8 mouse cellular contexts compared by ENCODE assay signal in the genomic region with DNA sequence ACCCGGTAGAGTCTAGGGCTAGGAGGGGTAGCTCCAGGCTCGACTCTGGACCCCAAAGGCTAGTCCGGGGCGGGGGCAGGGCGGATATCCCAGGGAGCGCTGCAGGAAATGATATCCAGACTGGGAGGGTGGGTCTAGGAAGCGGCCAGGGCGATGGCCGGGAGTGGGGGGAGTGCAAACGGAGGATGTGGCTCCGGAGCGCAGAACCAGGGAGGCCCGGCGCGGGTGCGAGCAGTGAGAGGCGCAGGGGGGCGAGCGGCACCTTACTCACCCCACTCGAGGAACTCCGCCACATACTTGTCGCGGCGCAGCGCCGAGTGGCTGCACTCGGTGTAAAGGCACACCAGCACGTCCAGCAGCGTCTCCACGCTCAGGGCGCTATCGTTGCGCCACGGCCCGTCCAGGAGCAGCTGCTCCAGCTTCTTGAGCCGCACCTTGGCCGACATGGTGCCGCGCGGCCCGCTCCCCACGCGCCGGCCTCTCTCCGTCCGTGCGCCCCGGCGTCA. TPM values are rescaled to one million over a fixed set of nuclear protein-coding genes. Genes with fewer than 3 reads are reported as not detected.
DNase-seq lines count a peak whose midpoint lies in the region; ATAC-seq and TF ChIP-seq lines count a peak whose summit lies in the region.

No protein-coding gene starts in this region.

- no peak; the same call in 1 of the 2 replicates for TF ChIP-seq POLR2A in testis, adult 2 months (IDR thresholded peaks at IDR 0.05; ENCODE audit: control insufficient read depth, low read depth, low read length)

- H3K27me3 ChIP-seq in testis, adult 2 months (ENCODE audit: control insufficient read depth, insufficient read depth, low read length) = no peaks in the 10 kb centered on the region
- no peaks in the 10 kb centered on the region for H3K27me3 ChIP-seq in hindbrain, embryonic 15.5 days
- no peaks in the 10 kb centered on the region; the same call in 1 of the 2 replicates for H3K27me3 ChIP-seq in limb, embryonic 15.5 days
- no peaks in the 10 kb centered on the region for H3K27me3 ChIP-seq in midbrain, embryonic 13.5 days

- H3K27ac ChIP-seq in testis, adult 2 months (ENCODE audit: control insufficient read depth, insufficient read depth, low read depth, low read length) = peak overlapping the region; percentile 82
- peak overlapping the region; percentile 99 for H3K27ac ChIP-seq in gastrocnemius, adult 2 months
- peak overlapping the region; percentile 94 for H3K27ac ChIP-seq in hindbrain, embryonic 15.5 days (replicated peaks)
- peak overlapping the region; percentile 91 for H3K27ac ChIP-seq in limb, embryonic 15.5 days
- H3K27ac ChIP-seq in midbrain, embryonic 13.5 days = peak overlapping the region; percentile 96

- TF ChIP-seq CTCF in testis, adult 2 months (IDR thresholded peaks at IDR 0.05; ENCODE audit: control insufficient read depth, insufficient read depth, insufficient replicate concordance, low read depth, low read length) = no peak
- TF ChIP-seq CTCF in gastrocnemius, adult 2 months (IDR thresholded peaks at IDR 0.05) = no peak

- H3K9me3 ChIP-seq in hindbrain, embryonic 15.5 days = no peaks in the 10 kb centered on the region
- H3K9me3 ChIP-seq in limb, embryonic 15.5 days = no peaks in the 10 kb centered on the region
- no peaks in the 10 kb centered on the region for H3K9me3 ChIP-seq in midbrain, embryonic 13.5 days

- peak overlapping the region; percentile 97 for H3K4me3 ChIP-seq in testis, adult 2 months (ENCODE audit: control insufficient read depth, low read depth, low read length)
- peak overlapping the region; percentile 77 for H3K4me3 ChIP-seq in gastrocnemius, adult 2 months
- H3K4me3 ChIP-seq in hindbrain, embryonic 15.5 days = peak overlapping the region; percentile 82
- H3K4me3 ChIP-seq in limb, embryonic 15.5 days = peak overlapping the region; percentile 95
- H3K4me3 ChIP-seq in midbrain, embryonic 13.5 days (replicated peaks) = peak overlapping the region; percentile 96

- peak overlapping the region; percentile 89 for H3K9ac ChIP-seq in hindbrain, embryonic 15.5 days
- peak overlapping the region; percentile 87 for H3K9ac ChIP-seq in limb, embryonic 15.5 days
- H3K9ac ChIP-seq in midbrain, embryonic 13.5 days (replicated peaks) = peak overlapping the region; percentile 97

- H3K4me1 ChIP-seq in testis, adult 2 months (ENCODE audit: control insufficient read depth, insufficient read depth, low read length) = peaks cover 15% of the 10 kb centered on the region
- H3K4me1 ChIP-seq in hindbrain, embryonic 15.5 days (replicated peaks) = peaks cover 33% of the 10 kb centered on the region
- peaks cover 33% of the 10 kb centered on the region for H3K4me1 ChIP-seq in limb, embryonic 15.5 days
- H3K4me1 ChIP-seq in midbrain, embryonic 13.5 days (replicated peaks) = peaks cover 34% of the 10 kb centered on the region

- no peaks in the 10 kb centered on the region for H3K36me3 ChIP-seq in testis, adult 2 months (ENCODE audit: control insufficient read depth, insufficient read depth, low read length)
- no peaks in the 10 kb centered on the region for H3K36me3 ChIP-seq in hindbrain, embryonic 15.5 days
- no peaks in the 10 kb centered on the region for H3K36me3 ChIP-seq in limb, embryonic 15.5 days
- no peaks in the 10 kb centered on the region for H3K36me3 ChIP-seq in midbrain, embryonic 13.5 days

- peak overlapping the region; percentile 62 for H3K4me2 ChIP-seq in hindbrain, embryonic 15.5 days
- peak overlapping the region; percentile 87 for H3K4me2 ChIP-seq in limb, embryonic 15.5 days
- peak overlapping the region; percentile 95 for H3K4me2 ChIP-seq in midbrain, embryonic 13.5 days (replicated peaks)

- WGBS in hindbrain, embryonic 15.5 days = 0% methylated on average over 49 of the region's 49 CpGs
- WGBS in limb, embryonic 15.5 days = under 1% methylated on average over 49 of the region's 49 CpGs
- WGBS in midbrain, embryonic 13.5 days = under 1% methylated on average over 49 of the region's 49 CpGs

- intact Hi-C loops in gastrocnemius, adult 2 months (cut with DNase I) = no loop called here

- DNase-seq in testis, postnatal 14 days (ENCODE audit: low spot score) = no peak
- peak; percentile 45 for DNase-seq in cerebellum, adult 8-10 months
- DNase-seq in gastrocnemius, adult 2 months = peak; percentile 79

- ATAC-seq in hindbrain, embryonic 15.5 days (ENCODE audit: low FRiP score, low read depth) = peak; percentile 10; the same call in 1 of the 2 replicates
- ATAC-seq in limb, embryonic 15.5 days (ENCODE audit: insufficient number of reproducible peaks, low FRiP score, low TSS enrichment, low read depth) = peak; percentile 11; the same call in 1 of the 2 replicates
- ATAC-seq in midbrain, embryonic 13.5 days = no peak; the same call in none of the 2 replicates
- ATAC-seq in activated CD4-positive, CD25-positive, alpha-beta regulatory T cell, adult 4 months = no peak

RNA-seq across cellular contexts. Expression of gene Cdc42bpb, which starts 0.6 kb away (rescaled TPM):
- 55.3 and 56.8 TPM in 2 replicates for polyA plus RNA-seq in testis, adult 2 months (2012; rRNA removed)
- 10 to 100 TPM; 16.3 to 24.3 TPM for total RNA-seq in gastrocnemius, adult 2 months (2021)
- 41.2 and 42.4 TPM in 2 replicates for polyA plus RNA-seq in hindbrain, embryonic 15.5 days (2015; fragmentation: Nextera tagmentation; extraction: Ambion mirVana)
- 26.4 and 33.5 TPM in 2 replicates for polyA plus RNA-seq in limb, embryonic 15.5 days (2015; fragmentation: Nextera tagmentation; extraction: Ambion mirVana)
- polyA plus RNA-seq in midbrain, embryonic 13.5 days (2015; fragmentation: Nextera tagmentation; extraction: Ambion mirVana) = 37.7 and 39.8 TPM in 2 replicates
- polyA plus RNA-seq in activated CD4-positive, CD25-positive, alpha-beta regulatory T cell, adult 4 months (2017; shearing (Covaris generic)) = under 1 TPM; 0.25 to 0.27 TPM

RNA-seq across cellular contexts. Expression of gene Lbhd2, which starts 29.7 kb away (rescaled TPM):
- polyA plus RNA-seq in testis, adult 2 months (2012; rRNA removed) = 0.72 and 1.3 TPM in 2 replicates
- not detected for total RNA-seq in gastrocnemius, adult 2 months (2021)
- polyA plus RNA-seq in hindbrain, embryonic 15.5 days (2015; fragmentation: Nextera tagmentation; extraction: Ambion mirVana) = 1.6 and 1.9 TPM in 2 replicates
- 12.4 and 13.2 TPM in 2 replicates for polyA plus RNA-seq in limb, embryonic 15.5 days (2015; fragmentation: Nextera tagmentation; extraction: Ambion mirVana)
- polyA plus RNA-seq in midbrain, embryonic 13.5 days (2015; fragmentation: Nextera tagmentation; extraction: Ambion mirVana) = 0.32 TPM in 1 of 2 replicates, not detected in the other
- polyA plus RNA-seq in activated CD4-positive, CD25-positive, alpha-beta regulatory T cell, adult 4 months (2017; shearing (Covaris generic)) = not detected

RNA-seq across cellular contexts. Expression of gene Exoc3l4, which starts 39.9 kb away (rescaled TPM):
- 5.5 and 6.5 TPM in 2 replicates for polyA plus RNA-seq in testis, adult 2 months (2012; rRNA removed)
- 1 to 10 TPM in 1 of 2 experiments, under 1 TPM in 1; 0.56 to 1.5 TPM for total RNA-seq in gastrocnemius, adult 2 months (2021)
- polyA plus RNA-seq in hindbrain, embryonic 15.5 days (2015; fragmentation: Nextera tagmentation; extraction: Ambion mirVana) = 2.2 and 2.9 TPM in 2 replicates
- polyA plus RNA-seq in limb, embryonic 15.5 days (2015; fragmentation: Nextera tagmentation; extraction: Ambion mirVana) = 6.4 and 9.9 TPM in 2 replicates
- polyA plus RNA-seq in midbrain, embryonic 13.5 days (2015; fragmentation: Nextera tagmentation; extraction: Ambion mirVana) = 2.0 and 2.4 TPM in 2 replicates
- not detected for polyA plus RNA-seq in activated CD4-positive, CD25-positive, alpha-beta regulatory T cell, adult 4 months (2017; shearing (Covaris generic))

Comparison
In these comparisons a context has a peak if more than half of its experiments do, and no peak if none do; other contexts are left out.
1. ATAC-seq: peak in hindbrain, embryonic 15.5 days (single experiment) and limb, embryonic 15.5 days (single experiment); none in midbrain, embryonic 13.5 days (single experiment) and activated CD4-positive, CD25-positive, alpha-beta regulatory T cell, adult 4 months (single experiment).
2. RNA of gene Cdc42bpb, which starts 0.6 kb away (polyA plus RNA-seq): 55.3 to 56.8 TPM in testis, adult 2 months, 41.2 to 42.4 TPM in hindbrain, embryonic 15.5 days, 37.7 to 39.8 TPM in midbrain, embryonic 13.5 days and 26.4 to 33.5 TPM in limb, embryonic 15.5 days; 0.25 to 0.27 TPM in activated CD4-positive, CD25-positive, alpha-beta regulatory T cell, adult 4 months; every median in the first group is over 10 times any median in the second.
3. Peak in every context shown above with its lines, with median percentiles within 50 percentile points of each other: H3K27ac ChIP-seq, H3K4me3 ChIP-seq, H3K4me2 ChIP-seq and H3K9ac ChIP-seq.